In genomic region chr2:144052410-144053065, GRCm38 (mm10) we compare ENCODE assay signal across 8 mouse cellular contexts. TPM values are rescaled to one million over a fixed set of nuclear protein-coding genes. Genes with fewer than 3 reads are reported as not detected.
A peak's percentile ranks its signal among the peaks of the same experiment; 100 is the strongest.
DNase-seq lines count a peak whose midpoint lies in the region; ATAC-seq lines count a peak whose summit lies in the region.

No protein-coding gene starts in this region.

- WGBS in embryonic facial prominence, embryonic 14.5 days: 87% methylated on average over 8 of the region's 8 CpGs
- 93% methylated on average over 8 of the region's 8 CpGs for WGBS in embryonic facial prominence, embryonic 10.5 days

- H3K4me3 ChIP-seq in embryonic facial prominence, embryonic 14.5 days (ENCODE audit: low read depth, low read length): no peak overlapping the region
- no peak overlapping the region for H3K4me3 ChIP-seq in embryonic facial prominence, embryonic 10.5 days

- no peak overlapping the region for H3K9ac ChIP-seq in embryonic facial prominence, embryonic 14.5 days (ENCODE audit: low read depth, low read length)

- DNase-seq in embryonic facial prominence, embryonic 14.5 days (ENCODE audit: low spot score): peak; percentile 21
- no peak for DNase-seq in embryonic facial prominence, embryonic 10.5 days (ENCODE audit: low spot score)
- peak; percentile 63 for DNase-seq in NIH3T3 (ENCODE audit: low read depth)
- DNase-seq in frontal cortex, postnatal 14 days (ENCODE audit: low spot score in 2 of 2): peak; percentile 52 to 66
- peak; percentile 73 for DNase-seq in layer of hippocampus, adult 9-10 months (ENCODE audit: low spot score)
- peak; percentile 40 for DNase-seq in ovary, postnatal 36 days (ENCODE audit: low spot score)
- DNase-seq in thymus, postnatal 36 days: no peak

- no peaks in the 10 kb centered on the region for H3K36me3 ChIP-seq in embryonic facial prominence, embryonic 14.5 days (ENCODE audit: control insufficient read depth, insufficient read depth, low read length)
- H3K36me3 ChIP-seq in embryonic facial prominence, embryonic 10.5 days (replicated peaks): no peaks in the 10 kb centered on the region

- no peak for ATAC-seq in embryonic facial prominence, embryonic 14.5 days (ENCODE audit: low read depth)
- ATAC-seq in activated CD4-positive, CD25-positive, alpha-beta regulatory T cell, adult 4 months: no peak

- H3K4me1 ChIP-seq in embryonic facial prominence, embryonic 14.5 days (ENCODE audit: control insufficient read depth, insufficient read depth, low read length): no peaks in the 10 kb centered on the region
- no peaks in the 10 kb centered on the region for H3K4me1 ChIP-seq in embryonic facial prominence, embryonic 10.5 days

- H3K27ac ChIP-seq in embryonic facial prominence, embryonic 14.5 days (replicated peaks; ENCODE audit: low read depth, low read length): no peak overlapping the region
- no peak overlapping the region for H3K27ac ChIP-seq in embryonic facial prominence, embryonic 10.5 days (replicated peaks)

- no peaks in the 10 kb centered on the region for H3K27me3 ChIP-seq in embryonic facial prominence, embryonic 14.5 days (replicated peaks; ENCODE audit: control insufficient read depth, insufficient read depth, low read length)
- H3K27me3 ChIP-seq in embryonic facial prominence, embryonic 10.5 days (replicated peaks; ENCODE audit: low read depth, poor library complexity, severe bottlenecking): no peaks in the 10 kb centered on the region

- no peaks in the 10 kb centered on the region for H3K9me3 ChIP-seq in embryonic facial prominence, embryonic 14.5 days (ENCODE audit: control insufficient read depth, low read length)
- no peaks in the 10 kb centered on the region for H3K9me3 ChIP-seq in embryonic facial prominence, embryonic 10.5 days

- H3K4me2 ChIP-seq in embryonic facial prominence, embryonic 14.5 days (ENCODE audit: low read depth, low read length): no peak overlapping the region

RNA-seq across cellular contexts. Expression of gene Banf2, which starts 19.7 kb away (rescaled TPM):
- not detected in 2 replicates for polyA plus RNA-seq in embryonic facial prominence, embryonic 14.5 days (2014; fragmentation: Nextera tagmentation; extraction: Ambion mirVana)
- polyA plus RNA-seq in embryonic facial prominence, embryonic 10.5 days (2016; fragmentation: Nextera tagmentation; extraction: Ambion mirVana): not detected in 2 replicates
- not detected for polyA plus RNA-seq in activated CD4-positive, CD25-positive, alpha-beta regulatory T cell, adult 4 months (2017; shearing (Covaris generic))

RNA-seq across cellular contexts. Expression of gene Rrbp1, which starts 41.5 kb away (rescaled TPM):
- 170 and 175 TPM in 2 replicates for polyA plus RNA-seq in embryonic facial prominence, embryonic 14.5 days (2014; fragmentation: Nextera tagmentation; extraction: Ambion mirVana)
- 50.7 and 57.8 TPM in 2 replicates for polyA plus RNA-seq in embryonic facial prominence, embryonic 10.5 days (2016; fragmentation: Nextera tagmentation; extraction: Ambion mirVana)
- polyA plus RNA-seq in activated CD4-positive, CD25-positive, alpha-beta regulatory T cell, adult 4 months (2017; shearing (Covaris generic)): 10 to 100 TPM; 34.6 to 36.9 TPM

Comparison
In these comparisons a context has a peak if more than half of its experiments do, and no peak if none do; other contexts are left out.
1. DNase-seq: peak in embryonic facial prominence, embryonic 14.5 days (single experiment), NIH3T3 (single experiment), frontal cortex, postnatal 14 days (2 of 2), layer of hippocampus, adult 9-10 months (single experiment) and ovary, postnatal 36 days (single experiment); none in embryonic facial prominence, embryonic 10.5 days (single experiment) and thymus, postnatal 36 days (0 of 2).